Mouse (Mus musculus) CD4-positive, CD25-positive, alpha-beta regulatory T cell, adult 2 months (primary cell): Measurements from ENCODE around the gene Pex10.

ENCODE experiments used
- DNase-seq: peaks from one replicate; pipeline ENCODE4 v3.0.0-alpha.2; 2012; ENCODE audit warnings: low read depth, low spot score

The Pex10 gene

GRCm38 (mm10) chr4:155066834-155067522 lies at the start of gene Pex10:
Gene Pex10 (plus strand): TSS chr4:155067016.
- DNase-seq, result peak; percentile 100

- DNase-seq, result no peak
Measured at GRCm38 (mm10) chr4:155017253-155017878, 49.5 kb upstream of the Pex10 start.

- DNase-seq, result no peak
Measured at GRCm38 (mm10) chr4:155018066-155018465, 48.8 kb upstream of the Pex10 start.

GRCm38 (mm10) chr4:155018601-155019335 lies 48.0 kb upstream of the Pex10 start:
- peak; percentile 28 for DNase-seq

- peak; percentile 42 for DNase-seq
Measured at GRCm38 (mm10) chr4:155019336-155019847, 47.4 kb upstream of the Pex10 start.

- no peak for DNase-seq
Measured at GRCm38 (mm10) chr4:155020141-155020540, 46.7 kb upstream of the Pex10 start.

GRCm38 (mm10) chr4:155020813-155021212 lies 46.0 kb upstream of the Pex10 start:
- no peak for DNase-seq

GRCm38 (mm10) chr4:155022228-155022855 lies 44.5 kb upstream of the Pex10 start:
- DNase-seq, result no peak

- no peak for DNase-seq
Measured at GRCm38 (mm10) chr4:155024170-155025010, 42.4 kb upstream of the Pex10 start.

- no peak for DNase-seq
Measured at GRCm38 (mm10) chr4:155033115-155033514, 33.7 kb upstream of the Pex10 start.

GRCm38 (mm10) chr4:155034202-155034601 lies 32.6 kb upstream of the Pex10 start:
- no peak for DNase-seq

- no peak for DNase-seq
Measured at GRCm38 (mm10) chr4:155034787-155035186, 32.0 kb upstream of the Pex10 start.

- DNase-seq, result no peak
Measured at GRCm38 (mm10) chr4:155040197-155040596, 26.6 kb upstream of the Pex10 start.

GRCm38 (mm10) chr4:155040696-155041095 lies 26.1 kb upstream of the Pex10 start:
- DNase-seq, result no peak

- DNase-seq, result no peak
Measured at GRCm38 (mm10) chr4:155042606-155043288, 24.1 kb upstream of the Pex10 start.

- no peak for DNase-seq
Measured at GRCm38 (mm10) chr4:155043289-155043625, 23.6 kb upstream of the Pex10 start.

- no peak for DNase-seq
Measured at GRCm38 (mm10) chr4:155046636-155047035, 20.2 kb upstream of the Pex10 start.

- DNase-seq, result peak; percentile 71
Measured at GRCm38 (mm10) chr4:155050116-155050515, 16.7 kb upstream of the Pex10 start.

GRCm38 (mm10) chr4:155056724-155057123 lies 10.1 kb upstream of the Pex10 start, which contains the start of gene Plch2:
Gene Plch2 (minus strand): TSS chr4:155056784.
- DNase-seq, result no peak

GRCm38 (mm10) chr4:155058325-155058724 lies 8.5 kb upstream of the Pex10 start:
- DNase-seq, result no peak
